Mouse (Mus musculus): ENCODE measurements around the gene Dhx16.

DNA sequence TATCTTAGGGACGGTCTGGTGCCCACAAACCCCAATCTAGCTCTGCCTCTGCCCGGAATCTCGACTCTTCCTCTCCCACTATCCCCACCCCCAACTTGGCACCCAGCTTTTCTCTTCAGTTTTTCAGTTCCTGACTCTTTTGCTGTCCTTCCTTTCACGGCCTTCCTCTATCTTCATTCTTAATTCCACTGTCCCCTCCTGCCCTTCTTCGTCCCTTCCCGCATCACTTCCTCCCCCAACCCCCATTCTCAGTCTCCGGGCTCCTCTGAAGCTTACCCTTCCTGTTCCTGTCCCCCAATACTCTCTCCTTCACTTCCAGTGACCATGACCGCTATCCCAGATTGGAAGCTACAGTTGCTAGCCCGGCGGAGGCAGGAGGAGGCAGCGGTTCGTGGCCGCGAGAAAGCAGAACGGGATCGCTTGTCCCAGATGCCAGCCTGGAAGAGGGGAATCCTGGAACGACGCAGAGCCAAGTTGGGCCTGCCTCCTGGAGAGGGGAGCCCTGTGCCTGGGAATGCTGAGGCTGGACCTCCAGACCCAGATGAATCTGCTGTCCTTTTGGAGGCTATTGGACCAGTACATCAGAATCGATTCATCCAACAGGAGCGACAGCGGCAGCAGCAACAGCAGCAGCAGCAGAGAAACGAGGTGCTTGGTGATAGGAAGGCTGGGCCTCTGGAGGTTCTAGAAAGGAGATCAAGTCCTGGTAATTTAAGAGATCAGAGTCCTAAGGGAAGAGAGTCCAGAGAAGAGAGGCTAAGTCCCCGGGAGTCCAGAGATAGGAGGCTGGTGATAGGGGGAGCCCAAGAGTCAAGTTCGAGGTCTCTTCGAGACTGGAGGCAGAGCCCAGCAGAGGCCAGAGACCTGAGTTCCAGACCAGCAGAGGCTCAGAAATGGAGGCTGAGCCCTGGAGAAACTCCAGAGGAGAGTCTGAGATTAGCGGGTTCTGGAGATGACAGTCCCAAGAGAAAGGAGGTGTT, 12.4 kb upstream of the Dhx16 start:
- TF ChIP-seq CTCF (IDR thresholded peaks at IDR 0.05; ENCODE audit: control insufficient read depth, insufficient read depth, insufficient replicate concordance, low read depth, low read length) (no peak), POLR2A (IDR thresholded peaks at IDR 0.05; ENCODE audit: control insufficient read depth, low read depth, low read length) (no peak)
